Mouse (Mus musculus) limb, embryonic 14.5 days (tissue): ENCODE data around the gene Gm3404. TPM values are rescaled to one million over a fixed set of nuclear protein-coding genes. Genes with fewer than 3 reads are reported as not detected.

Experiments
- ATAC-seq: fragments of 200-750 bp; cut with Nextera tagmentation; 2 replicates; pipeline ENCODE4 v1.8.0; 2017; ENCODE audit warnings: low read depth, moderate number of reproducible peaks, moderate TSS enrichment; ENCODE audit not compliant: low FRiP score
- DNase-seq: peaks from one replicate; pipeline ENCODE4 v3.0.0-alpha.2; 2015; ENCODE audit warnings: low spot score
- H3K27ac ChIP-seq: fragments of 300-500 bp; sonication (generic); replicated peaks from 2 replicates; pipeline ENCODE4 v1.5.1; 2014; ENCODE audit warnings: low read depth, mild to moderate bottlenecking, low read length, moderate library complexity, mixed read lengths
- H3K27me3 ChIP-seq: fragments of 300-500 bp; sonication (generic); 2 replicates; pipeline ENCODE4 v1.6.1; 2014; ENCODE audit warnings: low read length, mixed read lengths; ENCODE audit not compliant: control insufficient read depth, insufficient read depth
- H3K36me3 ChIP-seq: fragments of 300-500 bp; sonication (generic); 2 replicates; pipeline ENCODE4 v1.6.1; 2014; ENCODE audit warnings: mild to moderate bottlenecking, low read length, moderate library complexity, mixed read lengths; ENCODE audit not compliant: control insufficient read depth, insufficient read depth
- H3K4me1 ChIP-seq: fragments of 300-500 bp; sonication (generic); 2 replicates; pipeline ENCODE4 v1.6.1; 2014; ENCODE audit warnings: antibody characterized with exemption, low read length, mixed read lengths; ENCODE audit not compliant: control insufficient read depth, insufficient read depth
- H3K4me2 ChIP-seq: fragments of 300-500 bp; sonication (generic); replicated peaks from 2 replicates; pipeline ENCODE4 v1.6.1; 2014; ENCODE audit warnings: low read depth, mild to moderate bottlenecking, low read length, moderate library complexity; ENCODE audit not compliant: severe bottlenecking
- H3K4me3 ChIP-seq: fragments of 300-500 bp; sonication (generic); replicated peaks from 2 replicates; pipeline ENCODE4 v1.5.1; 2014; ENCODE audit warnings: low read length
- H3K9ac ChIP-seq: fragments of 300-500 bp; sonication (generic); 2 replicates; pipeline ENCODE4 v1.6.1; 2014; ENCODE audit warnings: mild to moderate bottlenecking, low read depth, low read length, moderate library complexity; ENCODE audit not compliant: severe bottlenecking
- H3K9me3 ChIP-seq: fragments of 300-500 bp; sonication (generic); 2 replicates; pipeline ENCODE4 v1.6.1; 2016; ENCODE audit warnings: low read length; ENCODE audit not compliant: control insufficient read depth
- POLR2A ChIP-seq: fragments of 200-500 bp; IDR thresholded peaks from 2 replicates; pipeline ENCODE4 v1.8.0; 2012; ENCODE audit warnings: inconsistent platforms, mild to moderate bottlenecking, moderate library complexity, borderline replicate concordance; ENCODE audit not compliant: insufficient read depth, insufficient read length; ENCODE audit errors: extremely low read depth
- WGBS: fragments of 180-500 bp; shearing (Covaris S2); extraction: QIAGEN DNeasy Blood & Tissue Kit; methylation state at CpG from one replicate; pipeline ENCODE4 v1.1.7; 2014; 5-methylcytosine and 5-hydroxymethylcytosine counted together
- polyA plus RNA-seq, 2 experiments: library from polyadenylated mRNA; depleted of rRNA in 1 of 2; stranded (reverse) in 1 of 2; unstranded in 1 of 2; fragments of >200 nt; fragmentation: Nextera tagmentation in 1 of 2; extraction: Ambion mirVana in 1 of 2; gene quantifications; 2 replicates each; pipeline versions ENCODE4 v1.2.1 to v1.2.3; 2012 to 2014

Gm3404 gene
- polyA plus RNA-seq, 2 experiments, result not detected

GRCm38 (mm10) chr5:146576668-146577067, 51.1 kb downstream of the Gm3404 start:
- DNase-seq (no peak), ATAC-seq (no peak)
- H3K4me2 ChIP-seq, result no peak overlapping the region
- no peaks in the 10 kb centered on the region for H3K36me3 ChIP-seq
- no peaks in the 10 kb centered on the region for H3K4me1 ChIP-seq
- no peak overlapping the region for H3K27ac ChIP-seq
- H3K27me3 ChIP-seq, result no peaks in the 10 kb centered on the region
- 91% methylated on average over 3 of the region's 3 CpGs for WGBS
- H3K9ac ChIP-seq, result no peak overlapping the region
- H3K9me3 ChIP-seq, result no peaks in the 10 kb centered on the region
- TF ChIP-seq POLR2A, result no peak
- no peak overlapping the region for H3K4me3 ChIP-seq

Other genes with a start within 250 kb of the Gm3404 start
- gene Wasf3, start 140.8 kb upstream of the Gm3404 start, polyA plus RNA-seq (2012; rRNA removed), result 10.8 and 12.4 TPM in 2 replicates
- 1.4 and 2.2 TPM in 2 replicates for gene Wasf3, start 140.8 kb upstream of the Gm3404 start, polyA plus RNA-seq (2014; fragmentation: Nextera tagmentation; extraction: Ambion mirVana)
- gene Gm6408, start 43.8 kb upstream of the Gm3404 start, polyA plus RNA-seq (2012; rRNA removed), result 0.06 TPM in 1 of 2 replicates, not detected in the other
- gene Gm6408, start 43.8 kb upstream of the Gm3404 start, polyA plus RNA-seq (2014; fragmentation: Nextera tagmentation; extraction: Ambion mirVana), result not detected in 2 replicates
- not detected in 2 replicates for gene Gm6370, start 34.4 kb upstream of the Gm3404 start, polyA plus RNA-seq (2012; rRNA removed)
- gene Gm6370, start 34.4 kb upstream of the Gm3404 start, polyA plus RNA-seq (2014; fragmentation: Nextera tagmentation; extraction: Ambion mirVana), result not detected in 2 replicates
- not detected in 2 replicates for gene 4930449I24Rik, start 23.4 kb upstream of the Gm3404 start, polyA plus RNA-seq (2012; rRNA removed)
- not detected in 2 replicates for gene 4930449I24Rik, start 23.4 kb upstream of the Gm3404 start, polyA plus RNA-seq (2014; fragmentation: Nextera tagmentation; extraction: Ambion mirVana)
- gene Gm3402, start 11.7 kb upstream of the Gm3404 start, polyA plus RNA-seq (2012; rRNA removed), result not detected in 2 replicates
- not detected in 2 replicates for gene Gm3402, start 11.7 kb upstream of the Gm3404 start, polyA plus RNA-seq (2014; fragmentation: Nextera tagmentation; extraction: Ambion mirVana)
- not detected in 2 replicates for gene Gm3409, start 11.8 kb downstream of the Gm3404 start, polyA plus RNA-seq (2012; rRNA removed)
- not detected in 2 replicates for gene Gm3409, start 11.8 kb downstream of the Gm3404 start, polyA plus RNA-seq (2014; fragmentation: Nextera tagmentation; extraction: Ambion mirVana)
- not detected in 2 replicates for gene Gm3415, start 30.3 kb downstream of the Gm3404 start, polyA plus RNA-seq (2012; rRNA removed)
- gene Gm3415, start 30.3 kb downstream of the Gm3404 start, polyA plus RNA-seq (2014; fragmentation: Nextera tagmentation; extraction: Ambion mirVana), result not detected in 2 replicates
- gene Gpr12, start 59.4 kb downstream of the Gm3404 start, polyA plus RNA-seq (2012; rRNA removed), result 0.52 and 0.55 TPM in 2 replicates
- gene Gpr12, start 59.4 kb downstream of the Gm3404 start, polyA plus RNA-seq (2014; fragmentation: Nextera tagmentation; extraction: Ambion mirVana), result 0.08 and 0.40 TPM in 2 replicates